Mouse (Mus musculus): Measurements from ENCODE around the gene Lrig2. TPM values are rescaled to one million over a fixed set of nuclear protein-coding genes. Genes with fewer than 3 reads are reported as not detected.
"Not testable (repeated sequence)": the region's sequence is repeated elsewhere in the genome, so short reads cannot be mapped to it uniquely, and the experiment has no call there.

The Lrig2 gene
- polyA plus RNA-seq, 1 experiment from 2014 or later: 20.1 TPM

DNA sequence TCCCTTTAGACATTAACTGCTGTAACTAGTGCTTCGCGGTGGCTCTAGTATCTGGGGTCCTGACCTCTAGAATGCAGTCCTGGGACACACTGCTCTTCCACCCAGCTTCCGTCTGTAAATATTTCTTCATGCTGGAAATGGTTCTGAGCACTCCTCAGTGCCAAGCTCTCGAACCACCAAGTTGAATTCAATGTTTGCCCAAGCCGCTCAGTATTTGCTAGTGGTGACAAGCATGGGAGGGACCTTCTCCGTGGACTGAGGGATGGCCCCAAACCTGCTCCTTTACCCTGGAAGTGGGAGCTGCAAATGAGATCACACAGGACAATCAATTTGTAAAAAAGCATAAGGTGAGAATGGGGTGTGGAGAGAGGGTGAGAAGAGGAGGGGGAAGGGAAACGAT, 70.3 kb downstream of the Lrig2 start:
- in situ Hi-C loops (cut with MboI; ENCODE audit: low pct_unique_long_range_greater_than_20kb): loop anchor here (5.0 kb wide), 5 partner anchors 79 to 424 kb away; no protein-coding TSS in a partner anchor
- no peak for ATAC-seq

DNA sequence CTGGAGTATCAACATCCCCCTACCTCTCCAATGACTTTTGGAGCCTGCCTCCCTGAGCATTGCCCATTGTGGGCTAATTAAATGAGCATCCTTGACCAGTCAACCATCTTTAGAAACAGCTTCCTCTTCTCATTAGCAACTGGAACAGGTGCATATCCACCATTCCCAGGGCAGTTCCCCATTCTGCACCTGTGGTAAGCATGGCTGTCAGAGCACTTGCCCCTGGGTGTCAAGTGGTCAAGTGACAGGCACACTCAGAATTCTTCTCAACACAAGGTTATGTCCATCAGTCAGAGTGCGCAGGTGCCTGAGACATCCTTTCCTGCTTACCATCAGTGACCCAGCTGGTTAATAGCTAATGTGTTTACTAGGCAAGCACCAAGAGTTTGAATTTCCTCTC, 72.9 kb downstream of the Lrig2 start:
- no peak for TF ChIP-seq CTCF (IDR thresholded peaks at IDR 0.05)
- H3K27me3 ChIP-seq: no peaks in the 10 kb centered on the region
- CTCF ChIA-PET: interaction anchor here (1.0 to 1.4 kb wide), 5 partner anchors 35 to 425 kb away, joined by 3 to 6 read pairs (median 3); partner anchors contain the start of gene Magi3
- ATAC-seq: no peak
- in situ Hi-C loops (cut with MboI; ENCODE audit: low pct_unique_long_range_greater_than_20kb): no loop called here
- POLR2A ChIA-PET: no interaction called here
- DNase-seq (ENCODE audit: low read depth, low spot score): no peak

More for the DNA sequence above, 70.3 kb downstream of the Lrig2 start:
- DNase-seq (ENCODE audit: low read depth, low spot score): no peak
- no peak for TF ChIP-seq CTCF (IDR thresholded peaks at IDR 0.05)
- no peaks in the 10 kb centered on the region for H3K27me3 ChIP-seq
- CTCF ChIA-PET: interaction anchor here (0.6 to 3.7 kb wide), 19 partner anchors 10 to 363 kb away, joined by 3 to 12 read pairs (median 4); partner anchors contain the start of gene Magi3
- POLR2A ChIA-PET: interaction anchor here (0.6 to 1.4 kb wide), 4 partner anchors 46 to 212 kb away, joined by 3 to 4 read pairs (median 3); no protein-coding TSS in a partner anchor

DNA sequence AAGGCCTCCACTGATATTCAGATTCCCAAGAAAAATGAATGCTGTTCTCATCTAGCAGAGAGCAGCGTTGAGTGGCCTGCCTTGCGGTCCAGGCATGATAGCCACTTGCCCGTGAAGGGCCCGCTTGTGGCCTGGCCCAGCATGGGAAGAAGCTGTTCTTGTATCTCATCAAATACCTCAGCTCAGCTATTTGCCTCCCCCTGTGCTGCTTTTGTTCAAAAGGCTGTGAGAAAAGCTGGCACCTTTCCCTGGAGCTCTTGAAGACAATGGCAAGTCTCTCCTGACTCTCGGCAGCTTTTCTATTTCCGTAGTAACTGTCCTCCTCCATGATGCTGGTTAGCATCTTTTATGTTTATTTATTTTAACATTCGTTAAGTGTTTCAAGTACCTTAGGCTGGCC, 74.1 kb downstream of the Lrig2 start:
- H3K27me3 ChIP-seq: no peaks in the 10 kb centered on the region
- no peak for TF ChIP-seq CTCF (IDR thresholded peaks at IDR 0.05)
- ChIA-PET POLR2A (interaction anchor here (1.0 kb wide), 1 partner anchor 217 kb away, joined by 6 read pairs; the partner anchor contains the start of gene Magi3), CTCF (interaction anchor here (0.7 to 1.5 kb wide), 7 partner anchors 20 to 622 kb away, joined by 3 to 4 read pairs (median 3); no protein-coding TSS in a partner anchor)
- DNase-seq (ENCODE audit: low read depth, low spot score) (no peak), ATAC-seq (no peak)
- in situ Hi-C loops (cut with MboI; ENCODE audit: low pct_unique_long_range_greater_than_20kb): no loop called here

DNA sequence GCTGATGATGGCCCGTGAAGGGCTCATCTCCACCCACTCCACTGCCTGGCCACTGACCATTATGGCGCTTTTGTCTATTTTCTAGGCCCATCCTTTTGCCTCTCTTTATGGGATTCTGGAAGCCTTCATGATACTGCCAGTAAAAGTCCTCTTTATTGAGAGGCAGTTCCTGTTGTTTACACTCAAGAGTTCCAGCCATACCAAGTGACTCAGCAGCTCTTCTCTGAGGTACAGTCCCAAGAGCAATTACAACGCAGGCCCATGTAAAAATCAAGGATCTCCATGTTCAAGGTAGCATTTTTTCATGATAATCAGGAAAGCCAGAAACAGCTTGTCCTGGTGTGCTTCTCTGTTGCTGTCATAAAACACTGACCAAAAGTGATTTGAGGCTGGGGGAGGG, 75.8 kb downstream of the Lrig2 start:
- DNase-seq (ENCODE audit: low read depth, low spot score) (no peak), ATAC-seq (no peak)
- H3K27me3 ChIP-seq: no peaks in the 10 kb centered on the region
- CTCF ChIA-PET: interaction anchor here (1.0 to 1.6 kb wide), 4 partner anchors 9 to 77 kb away, joined by 3 to 5 read pairs (median 4); no protein-coding TSS in a partner anchor
- in situ Hi-C loops (cut with MboI; ENCODE audit: low pct_unique_long_range_greater_than_20kb): no loop called here
- TF ChIP-seq CTCF (IDR thresholded peaks at IDR 0.05): no peak
- POLR2A ChIA-PET: no interaction called here

DNA sequence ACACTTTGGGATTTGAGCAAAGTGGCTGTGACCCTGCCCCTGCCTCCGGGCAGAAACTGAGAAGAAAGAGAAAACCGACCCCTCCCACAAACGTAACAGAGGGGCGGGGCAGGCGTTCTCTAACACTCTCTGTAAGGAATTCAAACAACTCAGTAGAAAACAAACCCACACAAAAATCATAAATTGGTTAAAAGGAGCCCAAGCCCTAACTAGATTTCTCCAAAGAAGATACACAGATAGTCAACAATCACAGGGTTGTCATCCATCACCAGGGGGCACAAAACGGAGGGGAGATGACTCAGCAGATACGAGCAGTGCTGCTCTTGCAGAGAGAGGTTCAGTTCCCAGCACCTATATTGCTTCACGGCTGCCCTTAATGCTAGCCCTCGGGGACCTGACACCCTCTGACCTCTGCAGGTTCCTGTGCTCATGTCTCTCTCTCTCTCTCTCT, 77.4 kb downstream of the Lrig2 start:
- CTCF ChIA-PET: no interaction called here
- no peak for ATAC-seq
- no peak for DNase-seq (ENCODE audit: low read depth, low spot score)
- no peaks in the 10 kb centered on the region for H3K27me3 ChIP-seq
- TF ChIP-seq CTCF (IDR thresholded peaks at IDR 0.05): no peak
- POLR2A ChIA-PET: interaction anchor here (0.6 kb wide), 1 partner anchor 424 kb away, joined by 3 read pairs; no protein-coding TSS in a partner anchor
- in situ Hi-C loops (cut with MboI; ENCODE audit: low pct_unique_long_range_greater_than_20kb): no loop called here

DNA sequence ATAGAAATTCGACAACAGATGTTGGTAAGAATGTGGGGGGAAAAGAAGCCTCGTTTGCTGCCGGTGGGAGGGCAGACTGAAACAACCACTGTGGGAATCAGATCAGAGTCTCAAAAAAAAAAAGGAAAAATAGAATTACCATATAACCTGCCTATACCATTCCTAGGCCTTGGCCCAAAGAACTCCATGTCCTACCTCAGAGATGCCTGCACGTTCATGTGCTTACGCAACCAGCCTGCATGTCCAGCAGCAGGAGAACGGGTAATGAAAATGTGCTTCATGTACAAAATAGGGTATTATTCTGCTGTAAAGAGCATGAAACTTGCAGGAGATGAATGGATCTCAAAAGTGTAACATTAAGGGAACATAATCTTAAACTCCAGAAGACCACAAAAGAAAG, 79.1 kb downstream of the Lrig2 start:
- in situ Hi-C loops (cut with MboI; ENCODE audit: low pct_unique_long_range_greater_than_20kb): no loop called here
- no peak for DNase-seq (ENCODE audit: low read depth, low spot score)

DNA sequence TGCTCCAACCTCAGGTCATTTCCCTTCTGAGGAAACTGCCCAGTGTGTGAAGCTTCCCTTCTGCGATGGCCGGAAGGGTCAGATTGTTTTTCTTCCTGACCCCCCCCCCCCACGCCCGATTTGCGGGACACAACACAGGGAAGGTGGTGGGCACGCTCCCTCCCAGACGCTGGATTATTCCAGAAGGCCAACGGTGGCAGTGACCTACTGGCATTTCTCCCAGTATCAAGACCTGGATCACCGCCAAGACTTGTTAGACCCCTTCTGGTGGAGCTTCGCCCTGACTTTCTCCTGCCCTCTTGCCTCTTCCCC, 79.9 kb downstream of the Lrig2 start:
- TF ChIP-seq CTCF (IDR thresholded peaks at IDR 0.05): no peak
- CTCF ChIA-PET: interaction anchor here (1.4 to 2.8 kb wide), 2 partner anchors 9 to 196 kb away, joined by 3 to 12 read pairs; no protein-coding TSS in a partner anchor
- ATAC-seq (no peak), DNase-seq (ENCODE audit: low read depth, low spot score) (no peak)
- in situ Hi-C loops (cut with MboI; ENCODE audit: low pct_unique_long_range_greater_than_20kb): no loop called here
- POLR2A ChIA-PET: interaction anchor here (0.6 to 0.8 kb wide), 3 partner anchors 148 to 413 kb away, joined by 3 read pairs; no protein-coding TSS in a partner anchor
- H3K27me3 ChIP-seq: no peaks in the 10 kb centered on the region

More for the DNA sequence above, 79.1 kb downstream of the Lrig2 start:
- ChIA-PET CTCF (no interaction called here), POLR2A (no interaction called here)
- no peaks in the 10 kb centered on the region for H3K27me3 ChIP-seq
- no peak for ATAC-seq
- TF ChIP-seq CTCF (IDR thresholded peaks at IDR 0.05): no peak

DNA sequence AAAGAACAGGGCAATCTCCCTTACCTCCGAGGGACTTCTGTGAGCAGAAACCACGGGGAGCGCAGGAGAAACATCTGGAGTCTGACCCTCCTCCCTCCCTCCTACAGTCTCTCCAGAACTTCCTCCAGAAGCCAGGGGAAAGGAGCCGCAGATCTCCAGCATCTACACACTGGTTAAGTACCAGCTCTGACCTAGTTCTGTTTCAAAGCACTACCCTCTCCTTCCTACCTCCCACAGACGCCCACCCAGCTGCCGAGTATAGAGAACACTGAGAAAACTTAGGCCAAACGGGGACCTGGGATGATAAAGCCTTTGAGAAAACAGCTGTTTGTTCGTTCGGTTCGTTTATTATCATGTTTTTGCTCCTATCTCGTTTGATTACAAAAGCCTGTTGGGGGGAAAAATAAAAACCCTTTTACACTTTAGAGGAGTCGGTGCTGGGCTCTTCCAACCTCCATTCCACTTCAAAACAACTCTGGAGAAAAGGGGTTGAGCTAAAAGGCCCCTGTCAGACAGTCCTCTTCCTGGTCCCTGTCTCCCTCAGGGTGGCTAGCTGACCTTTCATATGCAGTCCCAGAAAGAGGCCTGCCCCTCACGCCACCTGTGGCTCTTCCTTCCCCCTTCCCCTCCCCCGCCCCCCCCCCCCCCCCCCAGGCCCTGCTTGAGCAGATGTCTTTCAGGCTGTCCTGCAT, 80.4 kb downstream of the Lrig2 start:
- in situ Hi-C loops (cut with MboI; ENCODE audit: low pct_unique_long_range_greater_than_20kb): no loop called here
- no peak for TF ChIP-seq CTCF (IDR thresholded peaks at IDR 0.05)
- ChIA-PET POLR2A (interaction anchor here (0.6 to 0.8 kb wide), 3 partner anchors 148 to 412 kb away, joined by 3 read pairs; no protein-coding TSS in a partner anchor), CTCF (interaction anchor here (1.3 to 2.8 kb wide), 3 partner anchors 10 to 195 kb away, joined by 3 to 12 read pairs (median 3); no protein-coding TSS in a partner anchor)
- H3K27me3 ChIP-seq: no peaks in the 10 kb centered on the region
- DNase-seq (ENCODE audit: low read depth, low spot score) (no peak), ATAC-seq (no peak)

DNA sequence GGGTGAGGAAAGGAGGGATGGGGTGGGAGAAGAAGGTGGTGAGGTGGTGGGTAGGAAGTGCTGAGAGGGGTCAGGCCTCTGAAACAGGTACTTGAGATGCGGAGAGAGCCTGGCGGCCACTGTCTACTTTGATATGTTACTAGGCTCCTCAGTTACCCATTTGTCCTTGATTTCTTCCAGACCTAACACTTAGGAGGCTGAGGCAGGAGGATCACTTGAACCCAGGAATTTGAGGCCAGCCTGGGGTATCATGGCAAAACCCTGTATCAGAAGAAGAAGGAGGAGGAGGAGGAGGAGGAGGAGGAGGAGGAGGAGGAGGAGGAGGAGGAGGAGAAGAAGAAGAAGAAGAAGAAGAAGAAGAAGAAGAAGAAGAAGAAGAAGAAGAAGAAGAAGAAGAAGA, 84.4 kb downstream of the Lrig2 start:
- POLR2A ChIA-PET; H3K27me3 ChIP-seq; CTCF ChIA-PET; ATAC-seq; in situ Hi-C loops (cut with MboI; ENCODE audit: low pct_unique_long_range_greater_than_20kb); DNase-seq (ENCODE audit: low read depth, low spot score): not testable (repeated sequence)

DNA sequence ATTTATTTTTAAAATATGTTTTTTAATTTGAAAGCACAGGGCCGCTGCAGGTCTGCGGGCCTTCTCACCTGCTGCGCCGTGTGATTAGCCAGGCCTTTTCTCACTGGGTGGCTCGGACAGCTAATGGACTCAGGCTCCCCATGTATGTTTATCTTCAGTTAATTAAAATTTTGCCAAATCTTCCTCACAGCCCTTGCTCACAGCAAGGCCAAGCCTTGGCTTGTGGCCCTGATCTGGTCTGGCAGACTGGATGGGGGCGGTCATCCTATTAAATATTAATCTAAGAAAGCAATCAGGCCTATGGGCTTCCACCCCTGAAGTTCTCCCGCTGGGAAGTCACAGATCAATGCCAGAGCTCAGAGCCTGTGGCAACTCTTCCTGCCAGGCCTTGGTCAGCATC, 87.4 kb downstream of the Lrig2 start:
- ChIA-PET CTCF (interaction anchor here (1.0 to 1.2 kb wide), 3 partner anchors 11 to 25 kb away, joined by 3 to 5 read pairs (median 4); no protein-coding TSS in a partner anchor), POLR2A (no interaction called here)
- in situ Hi-C loops (cut with MboI; ENCODE audit: low pct_unique_long_range_greater_than_20kb): no loop called here
- ATAC-seq (peak; percentile 83), DNase-seq (ENCODE audit: low read depth, low spot score) (peak; percentile 99)
- H3K27me3 ChIP-seq: no peaks in the 10 kb centered on the region
- TF ChIP-seq CTCF (IDR thresholded peaks at IDR 0.05): no peak

DNA sequence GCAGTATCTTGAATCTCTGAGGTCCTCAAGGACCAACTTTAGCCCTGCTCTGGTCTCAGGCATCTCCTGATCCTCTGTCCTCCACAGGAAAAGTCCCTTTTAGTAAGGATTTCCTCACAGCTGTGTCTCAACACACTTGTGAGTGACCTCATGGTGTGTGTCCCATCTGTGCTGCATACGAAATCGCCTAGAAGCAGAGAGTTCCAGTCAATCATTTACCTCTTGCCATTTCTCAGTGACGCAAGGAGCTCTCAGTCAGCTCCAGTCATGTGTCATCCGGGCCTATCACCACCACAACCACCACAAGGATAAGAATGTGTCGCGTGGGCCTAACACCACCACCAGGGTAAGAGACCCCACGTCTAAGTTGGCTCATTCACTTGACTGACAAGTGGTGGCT, 90.8 kb downstream of the Lrig2 start:
- H3K27me3 ChIP-seq: no peaks in the 10 kb centered on the region
- ATAC-seq (peak; percentile 34), DNase-seq (ENCODE audit: low read depth, low spot score) (no peak)
- TF ChIP-seq CTCF (IDR thresholded peaks at IDR 0.05): no peak
- ChIA-PET CTCF (interaction anchor here (0.8 to 1.7 kb wide), 7 partner anchors 10 to 87 kb away, joined by 3 to 6 read pairs (median 3); no protein-coding TSS in a partner anchor), POLR2A (interaction anchor here (1.2 kb wide), 1 partner anchor 11 kb away, joined by 3 read pairs; no protein-coding TSS in a partner anchor)
- in situ Hi-C loops (cut with MboI; ENCODE audit: low pct_unique_long_range_greater_than_20kb): no loop called here
